Mouse (Mus musculus) frontal cortex, adult 2 months (tissue): ENCODE results near the gene Aptx. TPM values are rescaled to one million over a fixed set of nuclear protein-coding genes. Genes with fewer than 3 reads are reported as not detected.

ENCODE experiments used
- DNase-seq, 2 experiments: peaks; one replicate each; pipeline ENCODE4 v3.0.0; 2022; ENCODE audit warnings: low spot score in 1 of 2; ENCODE audit errors: extremely low spot score in 1 of 2
- polyA plus RNA-seq: library from polyadenylated mRNA; depleted of rRNA; stranded (reverse); fragments of >200 nt; gene quantifications from 2 replicates; pipeline ENCODE4 v1.2.3, GENCODE M21; 2012; rRNA removed

Gene Aptx
- polyA plus RNA-seq, 1 experiment: 26.8 TPM

GRCm38 (mm10) chr4:40676338-40676737 lies 26.7 kb downstream of the Aptx start:
- no peak for DNase-seq

GRCm38 (mm10) chr4:40673526-40673925 lies 29.5 kb downstream of the Aptx start:
- no peak for DNase-seq

- no peak for DNase-seq
Measured at GRCm38 (mm10) chr4:40666237-40667012, 36.6 kb downstream of the Aptx start.

GRCm38 (mm10) chr4:40651055-40651454 lies 51.9 kb downstream of the Aptx start:
- no peak for DNase-seq

- peak in 1 of 2 experiments; percentile 35 for DNase-seq
Measured at GRCm38 (mm10) chr4:40649111-40649510, 53.9 kb downstream of the Aptx start.

- no peak for DNase-seq
Measured at GRCm38 (mm10) chr4:40643567-40643966, 59.4 kb downstream of the Aptx start.

GRCm38 (mm10) chr4:40640991-40641390 lies 62.0 kb downstream of the Aptx start:
- DNase-seq: no peak

Other genes starting within 250 kb of the Aptx start
- 3.3 and 6.8 TPM in 2 replicates for gene Tmem215, start 231.0 kb downstream of the Aptx start, polyA plus RNA-seq
- 116 and 127 TPM in 2 replicates for gene Dnaja1, start 19.0 kb upstream of the Aptx start, polyA plus RNA-seq
- gene Smu1, start 54.7 kb upstream of the Aptx start, polyA plus RNA-seq: 49.0 and 54.8 TPM in 2 replicates
- gene B4galt1, start 150.8 kb upstream of the Aptx start, polyA plus RNA-seq: 4.7 and 5.2 TPM in 2 replicates
- not detected in 2 replicates for gene Spink4, start 216.9 kb upstream of the Aptx start, polyA plus RNA-seq
- 165 and 177 TPM in 2 replicates for gene Bag1, start 245.1 kb upstream of the Aptx start, polyA plus RNA-seq
- 110 and 116 TPM in 2 replicates for gene Chmp5, start 245.2 kb upstream of the Aptx start, polyA plus RNA-seq